Mouse (Mus musculus) CD4-positive, CD25-positive, alpha-beta regulatory T cell, adult 2 months (primary cell): ENCODE results near the gene Nprl2.
"Not testable (repeated sequence)": the region's sequence is repeated elsewhere in the genome, so short reads cannot be mapped to it uniquely, and the experiment has no call there.

ENCODE experiments used
- DNase-seq: peaks from one replicate; pipeline ENCODE4 v3.0.0-alpha.2; 2012; ENCODE audit warnings: low read depth, low spot score

Gene Nprl2

DNA sequence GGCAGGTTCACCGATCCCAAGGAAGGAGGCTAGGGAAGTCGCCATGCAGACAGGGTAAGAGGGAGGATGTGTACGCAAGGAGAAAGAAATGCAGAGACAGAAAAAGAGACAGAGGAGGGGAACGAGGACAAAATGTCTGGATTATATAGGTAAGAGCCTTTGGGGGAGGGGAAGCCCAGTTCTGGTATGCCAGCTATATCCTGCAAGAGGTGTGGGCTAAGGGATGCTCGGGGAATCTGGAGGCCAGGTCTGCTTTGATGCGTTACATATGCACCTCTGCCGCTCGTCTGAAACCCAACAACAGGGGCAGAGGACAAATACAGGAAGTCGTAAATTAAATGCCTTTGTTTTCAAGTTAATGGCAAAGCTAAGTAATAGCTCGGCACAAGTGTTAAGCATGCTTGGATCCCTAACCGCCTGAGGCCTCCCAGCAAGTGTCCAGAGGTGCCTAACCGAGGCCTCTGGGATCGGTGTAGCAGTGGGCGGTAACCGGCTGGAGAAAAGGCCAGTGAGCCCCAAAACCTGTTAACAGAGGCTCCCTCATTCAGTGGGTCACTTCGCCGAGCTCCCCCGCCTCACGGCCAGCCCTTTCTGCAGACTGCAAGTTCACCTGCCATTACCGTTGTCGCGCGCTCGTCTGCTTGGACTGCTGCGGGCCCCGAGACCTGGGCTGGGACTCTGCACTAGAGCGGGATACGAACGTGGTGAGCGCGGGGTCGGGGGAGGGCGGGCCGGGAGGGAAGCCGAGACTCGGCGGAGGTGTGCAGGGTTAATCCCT lies 11.7 kb downstream of the Nprl2 start:
- peak; percentile 60 for DNase-seq

DNA sequence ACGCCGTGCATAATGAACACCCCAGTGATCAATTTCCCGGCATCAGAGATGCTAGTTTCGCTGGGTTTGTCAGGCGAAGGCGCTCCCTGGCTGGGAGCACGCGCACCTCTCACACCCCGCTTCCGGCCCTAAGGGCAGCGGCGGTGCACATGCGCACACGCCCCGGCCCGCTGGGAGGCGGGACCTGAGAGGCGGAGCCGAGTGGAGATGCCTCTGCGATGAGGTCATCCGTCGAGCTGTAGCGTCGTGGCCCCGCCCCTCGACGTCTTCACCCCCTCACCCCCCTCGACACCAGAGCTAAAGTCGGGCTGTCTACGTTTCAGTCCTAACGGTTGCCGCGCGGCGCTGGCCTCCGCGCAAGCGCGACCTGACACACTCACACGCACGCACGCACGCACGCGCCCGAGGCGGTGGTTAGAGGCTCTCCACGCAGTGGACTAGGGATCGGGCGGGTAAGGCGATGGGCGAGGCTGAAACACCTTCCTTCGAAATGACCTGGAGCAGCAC lies 12.3 kb downstream of the Nprl2 start:
- peak; percentile 100 for DNase-seq

DNA sequence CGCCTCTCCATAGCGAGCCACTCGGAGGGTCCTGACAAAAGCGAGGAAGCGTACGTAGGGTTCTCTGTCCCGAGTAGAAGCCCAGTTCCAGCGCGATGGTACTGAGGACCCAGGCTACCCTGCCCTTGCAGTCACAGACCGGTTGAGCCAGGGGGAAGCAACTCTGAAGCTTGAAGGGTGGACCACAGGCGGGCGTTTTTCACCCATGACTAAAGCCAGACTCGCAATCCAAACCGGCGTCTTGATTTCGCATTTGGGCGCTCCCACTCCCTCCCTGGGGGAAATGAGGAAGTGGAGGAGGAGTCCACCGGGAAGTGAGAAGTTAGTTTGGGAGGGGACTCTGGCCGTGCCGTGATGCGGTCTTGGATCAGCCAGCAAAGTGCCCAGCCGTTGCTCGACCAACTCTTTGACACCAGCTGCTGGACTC lies 13.0 kb downstream of the Nprl2 start:
- no peak for DNase-seq

DNA sequence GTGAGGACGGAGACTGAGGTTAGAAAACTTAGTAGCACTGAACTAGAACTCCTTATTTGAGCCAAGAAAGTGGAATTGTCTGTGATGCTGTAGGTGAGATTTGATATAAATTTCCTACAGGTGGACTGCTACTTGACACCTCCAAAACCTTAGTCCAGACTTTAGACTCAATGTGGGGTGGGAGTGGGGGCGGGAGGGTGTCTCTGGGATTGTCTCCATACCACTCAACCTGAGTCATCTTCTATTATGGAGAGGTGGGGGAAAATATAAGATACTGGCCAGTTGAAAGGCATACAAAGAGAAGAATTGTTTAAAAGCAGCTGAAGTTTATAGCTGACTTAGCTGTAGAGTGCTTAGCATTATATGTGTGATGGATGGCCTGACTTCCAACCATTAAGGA lies 13.7 kb downstream of the Nprl2 start:
- DNase-seq: no peak

DNA sequence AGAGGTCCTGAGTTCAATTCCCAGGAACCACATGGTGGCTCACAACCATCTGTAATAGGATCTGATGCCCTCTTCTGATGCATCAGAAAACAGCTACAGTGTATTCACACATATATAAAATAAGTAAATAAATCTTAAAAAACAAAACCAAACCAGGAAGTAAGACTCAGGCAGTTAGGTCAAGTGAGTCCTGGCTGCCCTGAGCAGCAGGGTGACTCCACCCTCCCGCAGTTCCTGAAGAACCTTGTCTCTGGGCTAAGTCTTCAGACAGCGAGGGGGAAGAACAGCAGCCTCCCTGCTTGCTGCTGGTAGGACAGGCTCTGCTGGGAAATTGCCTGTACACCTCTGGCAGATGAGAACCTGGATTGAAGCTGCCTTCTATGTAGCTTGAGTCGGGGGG lies 14.3 kb downstream of the Nprl2 start:
- DNase-seq: no peak

DNA sequence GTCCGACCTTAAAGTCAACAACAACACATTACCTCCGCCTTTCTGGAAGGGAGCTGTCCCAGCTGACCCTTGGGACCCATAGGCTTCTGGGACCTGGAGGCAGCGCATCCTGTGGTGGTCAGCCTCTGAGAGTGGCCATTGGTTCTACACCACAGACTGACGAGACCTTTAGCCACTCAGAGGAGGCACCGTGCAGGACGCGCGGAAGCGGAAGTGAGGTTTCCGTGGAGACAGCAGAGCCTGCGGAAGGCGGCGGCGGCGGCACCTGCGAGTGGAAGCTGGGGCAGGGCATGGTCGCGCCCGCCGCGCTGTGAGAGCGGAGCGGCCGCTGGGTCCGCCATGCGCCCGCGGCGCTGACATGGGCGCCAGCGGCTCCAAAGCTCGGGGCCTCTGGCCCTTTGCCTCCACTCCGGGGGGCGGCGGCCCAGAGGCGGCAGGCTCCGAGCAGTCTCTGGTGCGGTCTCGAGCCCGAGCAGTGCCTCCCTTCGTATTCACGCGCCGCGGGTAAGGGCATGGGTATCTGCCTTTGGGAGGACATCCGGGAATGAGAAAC lies 21.1 kb downstream of the Nprl2 start, which contains the start of gene Tusc2:
Tusc2 (plus strand) TSS at position 227 of the 553 bp plus-strand sequence.
- DNase-seq: peak; percentile 94

DNA sequence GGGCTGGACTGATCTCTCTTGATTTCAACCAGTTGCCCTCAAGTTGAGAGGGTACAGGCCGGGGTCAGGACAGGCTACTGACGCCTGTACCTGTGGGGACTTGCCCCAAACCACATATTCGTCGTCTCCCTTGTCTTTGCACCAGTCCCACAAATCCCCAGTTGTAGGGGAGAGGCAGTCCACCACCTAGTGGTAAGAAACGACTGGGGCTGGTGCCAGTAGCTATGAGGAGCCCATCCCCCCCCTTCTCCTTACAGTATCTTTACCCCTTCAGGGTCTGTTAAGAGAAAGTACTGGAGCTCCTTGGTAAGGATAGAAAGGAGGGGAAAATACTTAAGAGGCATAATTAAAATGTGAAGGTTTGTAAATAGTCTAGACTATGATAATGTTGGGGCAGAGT lies 23.5 kb downstream of the Nprl2 start:
- not testable (repeated sequence) for DNase-seq

DNA sequence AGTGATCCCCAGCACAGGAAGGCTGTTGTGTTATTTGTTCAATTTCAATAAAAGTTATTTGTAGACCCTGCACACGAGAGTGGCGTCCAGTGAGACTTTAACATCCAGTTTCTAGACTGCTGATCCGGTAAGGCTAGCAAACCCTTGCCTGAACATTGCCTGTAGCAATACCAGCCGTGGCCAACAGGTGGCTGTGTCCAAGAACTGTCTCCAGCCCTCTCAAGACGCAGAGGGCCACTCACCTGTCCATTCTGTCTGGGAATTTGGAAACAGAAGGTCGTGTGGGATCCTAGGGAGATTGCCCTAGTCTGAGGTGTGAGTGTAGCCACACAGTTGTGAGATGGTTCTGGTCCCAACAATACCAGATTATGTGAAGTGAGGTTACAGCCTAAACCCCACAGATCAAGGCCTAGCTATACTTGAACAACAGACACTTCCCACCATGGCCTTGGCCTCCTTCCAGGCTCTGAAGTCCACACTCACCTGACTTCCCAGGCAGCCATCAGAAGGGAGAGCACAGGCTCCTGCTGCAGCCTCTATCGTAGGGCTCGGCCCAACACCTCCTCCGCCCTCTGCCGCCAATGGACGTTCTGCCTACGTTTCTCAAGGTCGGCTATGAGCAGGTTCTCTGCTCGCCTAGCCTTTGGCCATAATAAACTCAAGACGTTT lies 24.1 kb downstream of the Nprl2 start:
- DNase-seq: peak; percentile 85

DNA sequence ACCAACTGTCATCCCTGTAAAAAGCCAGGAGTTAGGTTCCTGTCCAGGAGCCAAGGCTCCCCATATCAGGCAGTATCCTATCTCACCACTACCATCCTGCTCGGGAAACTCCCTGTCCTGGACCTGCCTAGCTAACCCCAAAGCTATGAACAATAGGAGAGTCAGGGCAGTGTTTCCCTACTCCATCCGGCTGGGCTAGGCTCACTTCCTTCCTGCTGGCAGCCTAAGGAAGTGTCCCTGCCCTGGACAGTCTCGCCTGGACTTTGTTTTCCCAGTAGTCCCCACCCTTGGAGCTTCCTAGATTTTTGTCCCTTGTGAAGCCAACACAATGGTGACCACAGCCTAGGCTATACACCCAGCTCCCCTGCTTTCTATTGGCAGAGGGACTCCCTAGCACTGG lies 24.8 kb downstream of the Nprl2 start:
- DNase-seq: no peak

DNA sequence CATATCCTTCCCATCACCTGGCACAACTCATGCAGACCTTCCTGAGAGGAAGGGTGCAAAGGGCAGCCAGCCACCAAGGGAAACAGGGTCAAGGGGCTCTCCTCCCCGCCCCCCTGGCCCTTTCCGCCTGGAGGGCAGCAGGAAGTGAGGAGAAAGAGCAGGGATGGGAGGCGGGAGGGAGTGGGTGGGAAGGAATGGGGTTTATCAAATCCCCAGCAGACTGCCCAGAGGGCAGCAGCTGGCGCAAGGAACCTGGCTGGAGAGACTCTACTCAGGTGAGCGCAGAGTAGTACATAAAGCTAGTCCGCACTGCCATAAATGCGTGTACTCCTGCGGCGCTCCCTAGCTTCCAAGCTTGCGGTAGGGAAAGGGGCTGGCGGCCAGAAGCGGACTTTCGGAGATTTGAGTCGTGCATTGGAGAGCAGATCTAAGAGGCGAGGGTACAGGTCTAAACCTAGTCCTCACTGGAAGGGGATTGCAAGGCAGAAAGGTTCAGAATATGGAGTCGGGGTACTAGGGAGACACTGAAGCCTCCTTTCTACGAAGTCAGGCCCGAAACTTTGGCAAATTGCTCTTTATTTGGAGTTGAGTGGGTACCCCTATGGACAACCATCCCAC lies 25.8 kb downstream of the Nprl2 start, which contains the start of gene Hyal2:
Hyal2 (plus strand) TSS at position 244 of the 618 bp plus-strand sequence.
- DNase-seq: no peak

DNA sequence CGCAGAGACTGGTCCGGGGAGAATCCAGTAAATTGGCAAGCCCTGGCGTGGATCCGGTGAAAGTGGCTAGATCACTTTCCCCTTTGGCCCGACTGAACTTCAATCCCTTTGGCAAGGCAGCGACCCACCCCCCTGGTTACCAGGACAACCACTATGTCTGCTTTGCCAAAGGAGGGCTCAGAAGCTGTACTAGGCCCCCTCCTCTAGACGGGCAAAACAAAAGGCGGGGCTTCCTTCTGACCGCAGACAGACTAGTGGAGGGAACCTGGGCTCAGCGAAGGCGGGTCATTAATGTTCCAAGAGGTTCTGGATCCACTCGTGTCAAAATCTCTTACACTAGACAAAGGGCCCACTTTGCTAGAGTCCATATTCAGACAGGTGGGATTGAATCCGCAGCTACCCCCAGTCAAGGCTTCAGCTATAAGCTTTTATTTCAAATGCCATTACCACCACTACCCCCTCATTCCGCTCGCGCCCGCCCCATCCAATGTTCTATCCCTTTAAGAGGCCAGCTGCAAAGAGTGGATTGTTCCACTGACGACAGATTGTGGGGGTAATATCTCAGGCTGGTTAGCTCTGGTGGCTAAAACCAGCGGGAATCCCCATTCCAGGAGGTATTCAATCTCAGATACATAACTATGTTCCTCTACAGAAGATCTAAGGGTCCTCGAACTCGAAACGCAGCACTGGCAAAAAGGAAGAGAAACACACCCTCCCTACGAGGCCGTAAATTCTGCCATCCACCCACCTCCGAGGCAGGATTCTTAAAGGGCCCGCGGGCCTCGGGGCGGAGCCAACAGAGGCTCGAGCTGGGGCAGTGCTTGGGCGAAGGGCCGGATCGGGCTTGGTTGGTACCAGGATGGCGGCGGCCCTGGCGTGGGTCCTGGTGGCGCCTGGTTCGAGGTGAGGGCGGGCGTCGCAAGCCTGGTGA lies 26.6 kb downstream of the Nprl2 start:
- peak; percentile 88 for DNase-seq

DNA sequence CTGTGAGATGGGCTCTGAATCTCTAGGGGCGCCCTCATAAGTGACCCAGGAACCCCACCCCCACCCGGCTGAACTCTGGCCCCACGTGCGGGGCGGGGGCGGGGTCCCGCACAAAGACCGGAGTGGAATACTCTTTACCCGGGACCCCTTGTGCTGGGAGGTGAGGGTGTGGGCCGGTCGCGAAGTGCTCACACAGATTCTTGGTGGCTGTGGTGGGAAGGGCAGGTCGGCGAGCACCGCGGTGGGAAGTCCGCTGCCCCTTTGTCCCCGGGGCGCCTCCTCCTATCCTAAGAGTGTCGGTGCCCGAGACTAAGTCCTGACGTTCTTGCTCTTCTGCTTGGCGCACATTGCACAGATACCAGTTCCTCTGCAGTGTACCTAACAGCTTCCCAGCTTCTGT lies 27.2 kb downstream of the Nprl2 start:
- no peak for DNase-seq

DNA sequence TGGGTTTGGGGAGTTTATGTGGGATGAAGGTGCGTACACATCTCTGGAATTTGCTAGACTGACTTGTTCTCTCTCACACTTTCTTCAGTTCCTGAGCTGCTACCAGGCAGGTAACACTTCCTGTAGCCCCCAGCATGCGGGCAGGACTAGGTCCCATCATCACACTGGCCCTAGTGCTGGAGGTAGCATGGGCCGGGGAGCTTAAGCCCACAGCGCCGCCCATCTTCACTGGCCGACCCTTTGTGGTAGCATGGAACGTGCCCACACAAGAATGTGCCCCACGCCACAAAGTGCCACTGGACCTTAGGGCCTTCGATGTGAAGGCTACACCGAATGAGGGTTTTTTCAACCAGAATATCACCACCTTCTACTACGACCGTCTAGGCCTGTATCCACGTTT lies 28.0 kb downstream of the Nprl2 start:
- DNase-seq: no peak

DNA sequence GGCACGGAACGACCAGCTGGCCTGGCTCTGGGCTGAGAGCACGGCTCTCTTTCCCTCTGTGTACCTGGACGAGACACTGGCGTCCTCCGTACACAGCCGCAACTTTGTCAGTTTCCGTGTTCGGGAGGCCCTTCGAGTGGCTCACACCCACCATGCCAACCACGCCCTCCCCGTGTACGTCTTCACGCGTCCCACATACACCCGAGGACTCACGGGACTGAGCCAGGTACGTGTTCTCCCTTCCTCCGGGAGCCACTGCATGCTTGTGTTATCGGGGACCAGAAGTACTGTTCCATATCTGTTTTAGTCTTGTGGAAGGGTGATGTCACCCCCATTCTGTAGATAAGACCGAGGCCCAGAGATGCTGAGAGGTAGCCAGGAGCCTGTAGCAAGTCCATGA lies 28.8 kb downstream of the Nprl2 start:
- no peak for DNase-seq

DNA sequence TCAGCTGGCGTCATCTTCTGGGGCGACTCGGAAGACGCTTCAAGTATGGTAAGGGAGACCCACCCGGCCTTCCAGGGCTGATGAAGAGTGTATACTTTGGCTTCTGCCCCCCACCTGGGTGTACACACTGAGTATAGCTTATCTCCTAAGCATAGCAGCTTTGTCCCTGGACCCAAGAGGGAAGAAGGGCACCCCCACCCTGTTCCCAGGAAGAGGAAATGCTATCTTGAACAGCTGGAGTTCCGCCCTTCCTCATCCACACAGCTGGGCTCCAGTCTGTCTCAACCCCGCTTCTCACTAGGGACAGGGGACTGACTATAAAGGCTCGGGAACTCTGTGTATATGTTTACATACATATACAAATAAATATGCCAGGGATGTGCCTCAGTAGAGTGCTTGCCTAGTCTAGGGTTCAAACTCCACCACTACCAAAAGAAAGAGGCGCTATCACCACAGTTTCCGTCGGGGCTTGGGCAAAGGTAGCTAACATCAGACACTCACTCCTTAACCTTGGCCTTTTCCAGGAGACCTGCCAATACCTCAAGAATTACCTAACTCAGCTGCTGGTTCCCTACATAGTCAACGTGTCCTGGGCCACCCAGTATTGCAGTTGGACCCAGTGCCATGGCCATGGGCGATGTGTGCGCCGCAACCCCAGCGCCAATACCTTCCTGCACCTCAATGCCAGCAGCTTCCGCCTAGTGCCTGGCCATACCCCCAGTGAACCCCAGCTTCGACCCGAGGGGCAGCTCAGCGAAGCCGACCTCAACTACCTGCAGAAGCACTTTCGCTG lies 29.7 kb downstream of the Nprl2 start:
- no peak for DNase-seq

DNA sequence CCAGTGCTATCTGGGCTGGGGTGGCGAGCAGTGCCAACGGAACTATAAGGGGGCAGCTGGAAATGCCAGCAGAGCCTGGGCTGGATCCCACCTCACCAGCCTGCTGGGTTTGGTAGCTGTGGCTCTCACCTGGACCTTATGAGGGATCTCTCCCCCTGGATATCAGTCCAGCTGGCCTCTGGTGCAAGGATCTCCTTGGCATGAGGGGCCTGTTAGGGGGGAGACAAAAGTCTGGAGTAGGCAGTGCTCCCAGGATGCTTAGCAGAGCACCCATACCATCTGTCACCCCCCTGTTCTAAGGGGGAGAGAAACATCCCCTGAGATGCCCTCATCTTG lies 30.3 kb downstream of the Nprl2 start:
- no peak for DNase-seq

DNA sequence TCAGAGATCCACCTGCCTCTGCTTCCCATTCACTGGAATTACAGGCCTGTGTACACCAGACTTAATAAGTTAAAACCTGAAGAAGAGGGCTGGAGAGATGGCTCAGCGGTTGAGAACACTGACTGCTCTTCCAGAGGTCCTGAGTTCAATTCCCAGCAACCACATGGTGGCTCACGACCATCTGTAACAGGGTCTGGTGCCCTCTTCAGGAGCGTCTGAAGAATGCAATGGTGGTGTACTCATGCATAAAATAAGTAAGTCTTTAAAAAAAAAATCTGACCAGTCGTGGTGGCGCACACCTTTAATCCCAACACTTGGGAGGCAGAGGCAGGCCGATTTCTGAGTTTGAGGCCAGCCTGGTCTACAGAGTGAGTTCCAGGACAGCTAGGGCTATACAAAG lies 31.7 kb downstream of the Nprl2 start:
- not testable (repeated sequence) for DNase-seq

DNA sequence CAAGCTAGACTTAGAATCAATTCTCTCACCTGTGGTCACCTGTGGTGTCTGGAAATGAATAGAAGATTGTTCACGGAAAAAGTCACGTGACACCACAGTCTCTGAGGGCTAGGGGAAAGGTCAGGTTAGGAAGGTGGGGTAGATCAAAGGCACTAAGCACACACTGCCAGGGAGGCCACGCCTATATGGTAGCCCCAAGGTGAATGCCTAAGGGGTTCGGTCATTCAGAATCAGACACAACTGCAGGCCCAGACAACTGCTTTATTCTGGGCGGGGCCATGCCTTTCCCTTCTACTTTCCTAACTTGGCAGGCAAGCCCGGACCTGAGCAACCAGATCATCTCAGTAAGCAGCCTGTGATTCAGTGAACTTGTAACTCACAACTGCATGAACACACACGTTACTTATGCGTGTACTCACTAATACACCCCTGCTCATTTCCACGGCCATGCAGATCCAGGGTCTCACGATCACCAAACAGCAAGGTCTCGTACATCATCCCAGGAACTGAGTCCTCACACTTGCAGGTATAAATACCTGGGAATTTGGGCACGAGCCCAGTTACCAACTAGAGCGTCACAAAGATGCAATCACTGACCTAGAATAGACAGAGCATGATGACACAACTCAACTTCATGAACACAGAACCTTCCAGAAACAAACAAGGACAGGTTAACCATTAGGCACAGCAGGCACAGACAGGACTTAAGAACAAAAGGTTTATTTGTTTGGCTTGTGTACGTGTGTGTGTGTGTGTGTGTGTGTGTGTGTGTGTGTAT lies 33.7 kb downstream of the Nprl2 start:
- no peak for DNase-seq

DNA sequence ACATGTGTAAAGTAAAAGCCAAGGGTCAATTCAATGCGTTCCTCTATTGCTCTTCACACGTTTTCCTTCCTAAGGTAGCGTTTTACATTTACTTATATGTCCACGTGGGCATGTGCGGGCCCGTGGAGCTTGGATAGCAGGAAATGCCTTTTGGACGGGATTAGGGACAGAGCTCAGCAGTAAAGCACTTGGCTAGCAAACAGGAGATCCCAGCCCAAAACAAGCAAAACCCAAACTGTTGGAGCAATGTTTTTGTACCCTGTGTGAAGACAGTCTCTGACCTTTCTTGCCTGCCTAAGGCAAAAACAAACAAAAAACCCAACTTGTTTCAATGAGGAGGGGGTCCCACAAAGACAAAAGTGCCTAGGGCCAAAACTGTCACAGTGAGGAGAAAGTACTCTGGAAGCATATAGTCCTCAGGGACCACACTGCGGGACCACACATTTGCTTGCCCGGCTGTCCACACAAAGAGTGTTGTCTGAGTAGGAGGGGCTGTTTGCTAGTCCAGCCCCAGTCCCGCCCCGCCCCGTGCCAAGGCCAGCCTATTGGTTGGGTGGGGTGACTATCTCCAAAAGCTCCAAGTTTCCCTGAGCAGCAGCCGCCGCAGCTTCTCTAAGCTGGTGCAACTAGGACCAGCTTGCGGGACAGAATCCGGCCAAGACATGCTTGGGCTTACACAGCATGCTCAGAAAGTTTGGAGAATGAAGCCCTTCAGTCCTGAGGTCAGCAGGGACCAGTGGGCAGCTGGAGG lies 34.5 kb downstream of the Nprl2 start, which contains the start of gene Hyal1:
Hyal1 (plus strand) TSS at position 571 of the 751 bp plus-strand sequence.
- DNase-seq: no peak
